Mouse (Mus musculus) lung, postnatal 36 days (tissue): ENCODE results near the gene Bola1.
"Not testable (repeated sequence)": the region's sequence is repeated elsewhere in the genome, so short reads cannot be mapped to it uniquely, and the experiment has no call there.

Experiments used
- DNase-seq: peaks from one replicate; pipeline ENCODE4 v3.0.0; 2022; ENCODE audit warnings: mixed read lengths

Bola1 gene

GRCm38 (mm10) chr3:96175251-96175650, 44.3 kb downstream of the Bola1 start:
- no peak for DNase-seq

- DNase-seq: not testable (repeated sequence)
Observed at GRCm38 (mm10) chr3:96174042-96174441, 45.5 kb downstream of the Bola1 start.

- DNase-seq: no peak
Observed at GRCm38 (mm10) chr3:96173185-96173584, 46.3 kb downstream of the Bola1 start.

- peak; percentile 91 for DNase-seq
Observed at GRCm38 (mm10) chr3:96172197-96173178, 47.0 kb downstream of the Bola1 start, which contains the start of gene Sf3b4. Sf3b4 (plus strand) TSS chr3:96172332.

- DNase-seq: no peak
Observed at GRCm38 (mm10) chr3:96171583-96172196, 47.8 kb downstream of the Bola1 start.

GRCm38 (mm10) chr3:96170976-96171545, 48.4 kb downstream of the Bola1 start:
- DNase-seq: no peak

- no peak for DNase-seq
Observed at GRCm38 (mm10) chr3:96170276-96170675, 49.2 kb downstream of the Bola1 start.

- DNase-seq: no peak
Observed at GRCm38 (mm10) chr3:96168466-96169158, 50.9 kb downstream of the Bola1 start.

- no peak for DNase-seq
Observed at GRCm38 (mm10) chr3:96163040-96163439, 56.5 kb downstream of the Bola1 start.

- peak; percentile 51 for DNase-seq
Observed at GRCm38 (mm10) chr3:96161869-96162840, 57.4 kb downstream of the Bola1 start, which contains the start of gene Mtmr11. Mtmr11 (plus strand) TSS chr3:96162004.

- DNase-seq: peak; percentile 81
Observed at GRCm38 (mm10) chr3:96160803-96161516, 58.5 kb downstream of the Bola1 start.

- peak; percentile 75 for DNase-seq
Observed at GRCm38 (mm10) chr3:96160222-96160802, 59.2 kb downstream of the Bola1 start.

GRCm38 (mm10) chr3:96159820-96160219, 59.7 kb downstream of the Bola1 start:
- DNase-seq: no peak

- DNase-seq: no peak
Observed at GRCm38 (mm10) chr3:96155501-96155900, 64.0 kb downstream of the Bola1 start.

GRCm38 (mm10) chr3:96152611-96153010, 66.9 kb downstream of the Bola1 start:
- DNase-seq: no peak

GRCm38 (mm10) chr3:96151836-96152235, 67.7 kb downstream of the Bola1 start:
- DNase-seq: no peak

GRCm38 (mm10) chr3:96147950-96148349, 71.6 kb downstream of the Bola1 start:
- peak; percentile 89 for DNase-seq
